Mouse (Mus musculus) adrenal gland, adult 8-10 months (tissue): ENCODE data around the gene Ppp1r12c. TPM values are rescaled to one million over a fixed set of nuclear protein-coding genes. Genes with fewer than 3 reads are reported as not detected.
"Not testable (repeated sequence)": the region's sequence is repeated elsewhere in the genome, so short reads cannot be mapped to it uniquely, and the experiment has no call there.

Source experiments
- DNase-seq: peaks from one replicate; pipeline ENCODE4 v3.0.0; 2022
- total RNA-seq, 4 experiments: library from RNA; stranded (reverse); gene quantifications; 2 replicates each; pipeline ENCODE4 v1.2.4; 2022

Gene Ppp1r12c
- 100 to 1,000 TPM in 3 of 4 experiments, 10 to 100 TPM in 1; 76.7 to 152 (median 113) TPM for total RNA-seq

GRCm38 (mm10) chr7:4501558-4502397, at the start of gene Ppp1r12c:
Gene Ppp1r12c (minus strand): TSS chr7:4501680.
- peak; percentile 93 for DNase-seq

- no peak for DNase-seq
Measured at GRCm38 (mm10) chr7:4547221-4547641, 45.8 kb upstream of the Ppp1r12c start, which contains the start of gene Syt5. Gene Syt5 (minus strand): TSS chr7:4547541.

GRCm38 (mm10) chr7:4546591-4547131, 45.2 kb upstream of the Ppp1r12c start:
- DNase-seq = peak; percentile 62

GRCm38 (mm10) chr7:4546050-4546449, 44.6 kb upstream of the Ppp1r12c start:
- DNase-seq = no peak

- no peak for DNase-seq
Measured at GRCm38 (mm10) chr7:4542013-4542412, 40.5 kb upstream of the Ppp1r12c start.

- DNase-seq = no peak
Measured at GRCm38 (mm10) chr7:4541344-4541743, 39.9 kb upstream of the Ppp1r12c start.

- DNase-seq = no peak
Measured at GRCm38 (mm10) chr7:4539019-4539418, 37.5 kb upstream of the Ppp1r12c start.

- no peak for DNase-seq
Measured at GRCm38 (mm10) chr7:4537181-4537580, 35.7 kb upstream of the Ppp1r12c start.

- no peak for DNase-seq
Measured at GRCm38 (mm10) chr7:4536369-4536768, 34.9 kb upstream of the Ppp1r12c start.

- peak; percentile 82 for DNase-seq
Measured at GRCm38 (mm10) chr7:4532005-4532729, 30.7 kb upstream of the Ppp1r12c start, which contains the start of gene Dnaaf3. Gene Dnaaf3 (minus strand): TSS chr7:4532453.

GRCm38 (mm10) chr7:4530166-4530565, 28.7 kb upstream of the Ppp1r12c start:
- not testable (repeated sequence) for DNase-seq

- no peak for DNase-seq
Measured at GRCm38 (mm10) chr7:4527302-4527689, 25.8 kb upstream of the Ppp1r12c start.

GRCm38 (mm10) chr7:4526341-4527301, 25.1 kb upstream of the Ppp1r12c start:
- peak; percentile 40 for DNase-seq

GRCm38 (mm10) chr7:4524212-4524922, 22.9 kb upstream of the Ppp1r12c start, which contains the start of gene Tnni3:
Gene Tnni3 (minus strand): TSS chr7:4524229.
- not testable (repeated sequence) for DNase-seq

GRCm38 (mm10) chr7:4523205-4524130, 22.0 kb upstream of the Ppp1r12c start:
- DNase-seq = no peak

GRCm38 (mm10) chr7:4522292-4522691, 20.8 kb upstream of the Ppp1r12c start:
- no peak for DNase-seq

- no peak for DNase-seq
Measured at GRCm38 (mm10) chr7:4521231-4522003, 19.9 kb upstream of the Ppp1r12c start.

GRCm38 (mm10) chr7:4518487-4518886, 17.0 kb upstream of the Ppp1r12c start:
- no peak for DNase-seq
